Mouse (Mus musculus) limb, embryonic 11.5 days (tissue): Measurements from ENCODE around the gene Mtg1. TPM values are rescaled to one million over a fixed set of nuclear protein-coding genes. Genes with fewer than 3 reads are reported as not detected.

Experiments
- ATAC-seq: fragments of 200-750 bp; cut with Nextera tagmentation; 2 replicates; pipeline ENCODE4 v1.8.0; 2017; ENCODE audit warnings: low read depth; ENCODE audit not compliant: insufficient number of reproducible peaks, low FRiP score, low TSS enrichment
- DNase-seq: peaks from one replicate; pipeline ENCODE4 v3.0.0-alpha.2; 2015; ENCODE audit warnings: low spot score
- H3K27ac ChIP-seq: fragments of 300-500 bp; sonication (generic); replicated peaks from 2 replicates; pipeline ENCODE4 v1.5.1; 2014; ENCODE audit warnings: low read depth, mild to moderate bottlenecking, low read length
- H3K27me3 ChIP-seq: fragments of 300-500 bp; sonication (generic); 2 replicates; pipeline ENCODE4 v1.6.1; 2014; ENCODE audit warnings: mild to moderate bottlenecking, low read length, mixed read lengths; ENCODE audit not compliant: control insufficient read depth, insufficient read depth
- H3K36me3 ChIP-seq: fragments of 300-500 bp; sonication (generic); 2 replicates; pipeline ENCODE4 v1.6.1; 2014; ENCODE audit warnings: mild to moderate bottlenecking, low read length, moderate library complexity, mixed read lengths; ENCODE audit not compliant: control insufficient read depth, insufficient read depth
- H3K4me1 ChIP-seq: fragments of 300-500 bp; sonication (generic); 2 replicates; pipeline ENCODE4 v1.6.1; 2014; ENCODE audit warnings: low read length, mixed read lengths; ENCODE audit not compliant: control insufficient read depth, insufficient read depth
- H3K4me2 ChIP-seq: fragments of 300-500 bp; sonication (generic); 2 replicates; pipeline ENCODE4 v1.6.1; 2014; ENCODE audit warnings: low read depth, mild to moderate bottlenecking, moderate library complexity; ENCODE audit not compliant: severe bottlenecking
- H3K4me3 ChIP-seq: fragments of 300-500 bp; sonication (generic); 2 replicates; pipeline ENCODE4 v1.5.1; 2014; ENCODE audit warnings: low read depth, low read length
- H3K9ac ChIP-seq: fragments of 300-500 bp; sonication (generic); 2 replicates; pipeline ENCODE4 v1.6.1; 2014; ENCODE audit warnings: mild to moderate bottlenecking, low read length
- H3K9me3 ChIP-seq: fragments of 300-500 bp; sonication (generic); 2 replicates; pipeline ENCODE4 v1.6.1; 2016; ENCODE audit warnings: low read length; ENCODE audit not compliant: control insufficient read depth
- WGBS: fragments of 180-500 bp; shearing (Covaris S2); extraction: QIAGEN DNeasy Blood & Tissue Kit; methylation state at CpG from one replicate; pipeline ENCODE4 v1.1.7; 2014; 5-methylcytosine and 5-hydroxymethylcytosine counted together
- polyA plus RNA-seq: library from polyadenylated mRNA; unstranded; fragments of >200 nt; fragmentation: Nextera tagmentation; extraction: Ambion mirVana; gene quantifications from 2 replicates; pipeline ENCODE4 v1.2.1, GENCODE M21; 2014

The Mtg1 gene
- polyA plus RNA-seq, 1 experiment from 2014 or later: 22.4 TPM

GRCm38 (mm10) chr7:140101993-140102860 lies 35.1 kb upstream of the Mtg1 start, which contains the start of gene Fuom:
Gene Fuom (minus strand): TSS chr7:140102441.
- Histone ChIP-seq H3K36me3 (no peaks in the 10 kb centered on the region), H3K4me2 (peak within 1 kb of the TSS; percentile 78), H3K27me3 (no peaks in the 10 kb centered on the region), H3K9me3 (no peaks in the 10 kb centered on the region), H3K4me3 (peak within 1 kb of the TSS; percentile 38), H3K9ac (peak within 1 kb of the TSS; percentile 52; the same call in 1 of the 2 replicates), H3K4me1 (0 out of 2 replicates have a peak, but pooled peaks cover 2% of the 10 kb centered on the region), H3K27ac (no peak within 1 kb of the TSS)
- peak; percentile 82 for DNase-seq
- WGBS: 1% methylated on average over 30 of the region's 30 CpGs
- ATAC-seq: peak; percentile 82

- 76% methylated on average over 4 of the region's 4 CpGs for WGBS
- Histone ChIP-seq H3K27ac (no peak overlapping the region), H3K9me3 (no peaks in the 10 kb centered on the region), H3K9ac (no peak overlapping the region), H3K36me3 (peaks cover 8% of the 10 kb centered on the region; the same call in 1 of the 2 replicates), H3K4me3 (no peak overlapping the region), H3K27me3 (no peaks in the 10 kb centered on the region), H3K4me1 (0 out of 2 replicates have a peak, but pooled peaks cover 2% of the 10 kb centered on the region), H3K4me2 (no peak overlapping the region)
- no peak for DNase-seq
- no peak for ATAC-seq
Measured at GRCm38 (mm10) chr7:140104009-140104408, 33.4 kb upstream of the Mtg1 start.

- 79% methylated on average over 3 of the region's 3 CpGs for WGBS
- ATAC-seq (no peak), DNase-seq (no peak)
- Histone ChIP-seq H3K4me1 (no peaks in the 10 kb centered on the region), H3K36me3 (peaks cover 11% of the 10 kb centered on the region; the same call in 1 of the 2 replicates), H3K9me3 (no peaks in the 10 kb centered on the region), H3K27ac (no peak overlapping the region), H3K4me3 (no peak overlapping the region), H3K9ac (no peak overlapping the region), H3K27me3 (no peaks in the 10 kb centered on the region), H3K4me2 (no peak overlapping the region)
Measured at GRCm38 (mm10) chr7:140111943-140112342, 25.4 kb upstream of the Mtg1 start.

GRCm38 (mm10) chr7:140115583-140116328 lies 21.6 kb upstream of the Mtg1 start, which contains the start of gene Paox:
Gene Paox (plus strand): TSS chr7:140115799.
- H3K4me3 ChIP-seq: peak within 1 kb of the TSS; percentile 74
- peak; percentile 43 for DNase-seq
- H3K36me3 ChIP-seq: no peaks in the 10 kb centered on the region
- peak; percentile 69 for ATAC-seq
- H3K4me1 ChIP-seq: no peaks in the 10 kb centered on the region
- no peaks in the 10 kb centered on the region for H3K9me3 ChIP-seq
- peak within 1 kb of the TSS; percentile 76 for H3K4me2 ChIP-seq
- peak within 1 kb of the TSS; percentile 89 for H3K9ac ChIP-seq
- H3K27me3 ChIP-seq: no peaks in the 10 kb centered on the region
- H3K27ac ChIP-seq: peak within 1 kb of the TSS; percentile 68
- WGBS: 1% methylated on average over 23 of the region's 23 CpGs

- Histone ChIP-seq H3K9ac (peak within 1 kb of the TSS; percentile 89), H3K36me3 (no peaks in the 10 kb centered on the region), H3K9me3 (no peaks in the 10 kb centered on the region), H3K4me2 (peak within 1 kb of the TSS; percentile 76), H3K4me1 (no peaks in the 10 kb centered on the region), H3K27me3 (no peaks in the 10 kb centered on the region), H3K27ac (peak within 1 kb of the TSS; percentile 68), H3K4me3 (peak within 1 kb of the TSS; percentile 74)
- peak; percentile 87 for DNase-seq
- ATAC-seq: peak; percentile 90
- WGBS: 3% methylated on average over 28 of the region's 28 CpGs
Measured at GRCm38 (mm10) chr7:140116329-140117054, 20.9 kb upstream of the Mtg1 start, which contains the start of gene Echs1. Gene Echs1 (minus strand): TSS chr7:140116476.

GRCm38 (mm10) chr7:140120484-140120883 lies 16.9 kb upstream of the Mtg1 start:
- H3K27ac ChIP-seq: no peak overlapping the region
- no peak overlapping the region for H3K4me3 ChIP-seq
- no peaks in the 10 kb centered on the region for H3K9me3 ChIP-seq
- H3K27me3 ChIP-seq: no peaks in the 10 kb centered on the region
- ATAC-seq (no peak), DNase-seq (no peak)
- peaks cover 2% of the 10 kb centered on the region; the same call in 1 of the 2 replicates for H3K4me1 ChIP-seq
- H3K9ac ChIP-seq: no peak overlapping the region
- no peak overlapping the region for H3K4me2 ChIP-seq
- WGBS: 90% methylated on average over 2 of the region's 2 CpGs
- H3K36me3 ChIP-seq: no peaks in the 10 kb centered on the region

- Histone ChIP-seq H3K27ac (no peak overlapping the region), H3K36me3 (no peaks in the 10 kb centered on the region), H3K4me2 (no peak overlapping the region), H3K9me3 (no peaks in the 10 kb centered on the region), H3K9ac (no peak overlapping the region), H3K4me1 (peaks cover 2% of the 10 kb centered on the region; the same call in 1 of the 2 replicates), H3K27me3 (no peaks in the 10 kb centered on the region), H3K4me3 (no peak overlapping the region)
- ATAC-seq: no peak
- no peak for DNase-seq
- 82% methylated on average over 12 of the region's 13 CpGs for WGBS
Measured at GRCm38 (mm10) chr7:140121338-140121910, 15.9 kb upstream of the Mtg1 start.
